Mouse (Mus musculus) brown adipose tissue, adult 24 weeks (tissue): ENCODE data around the gene Ksr2. TPM values are rescaled to one million over a fixed set of nuclear protein-coding genes. Genes with fewer than 3 reads are reported as not detected.

Experiments
- H3K27ac ChIP-seq: fragments of 200-500 bp; replicated peaks from 2 replicates; pipeline ENCODE4 v1.5.1; 2012; ENCODE audit warnings: low read depth, mild to moderate bottlenecking, low read length
- H3K4me1 ChIP-seq: fragments of 200-500 bp; 2 replicates; pipeline ENCODE4 v1.6.1; 2012; ENCODE audit warnings: low read length, mixed read lengths; ENCODE audit not compliant: control insufficient read depth, insufficient read depth, insufficient read length
- H3K4me3 ChIP-seq: fragments of 200-500 bp; 2 replicates; pipeline ENCODE4 v1.5.1; 2012; ENCODE audit warnings: low read depth, mild to moderate bottlenecking, low read length, moderate library complexity; ENCODE audit not compliant: insufficient read depth
- polyA plus RNA-seq: library from polyadenylated mRNA; stranded (reverse); fragments of >200 nt; gene quantifications from 2 replicates; pipeline ENCODE4 v1.2.4, GENCODE M21; 2012; ENCODE audit not compliant: missing spikeins, insufficient read depth, insufficient read length

The Ksr2 gene
- polyA plus RNA-seq, 1 experiment = not detected

- H3K4me1 ChIP-seq = no peaks in the 10 kb centered on the region
- no peak overlapping the region for H3K27ac ChIP-seq
- H3K4me3 ChIP-seq = no peak overlapping the region
Measured at GRCm38 (mm10) chr5:117486092-117486491, 72.3 kb downstream of the Ksr2 start.

- Histone ChIP-seq H3K4me3 (no peak overlapping the region), H3K27ac (no peak overlapping the region), H3K4me1 (no peaks in the 10 kb centered on the region)
Measured at GRCm38 (mm10) chr5:117488155-117488554, 74.4 kb downstream of the Ksr2 start.

- H3K27ac ChIP-seq = no peak overlapping the region
- H3K4me1 ChIP-seq = no peaks in the 10 kb centered on the region
- no peak overlapping the region for H3K4me3 ChIP-seq
Measured at GRCm38 (mm10) chr5:117488670-117489325, 75.0 kb downstream of the Ksr2 start.

- Histone ChIP-seq H3K27ac (no peak overlapping the region), H3K4me1 (no peaks in the 10 kb centered on the region), H3K4me3 (no peak overlapping the region)
Measured at GRCm38 (mm10) chr5:117492933-117493863, 79.4 kb downstream of the Ksr2 start.

- Histone ChIP-seq H3K4me1 (no peaks in the 10 kb centered on the region), H3K4me3 (no peak overlapping the region), H3K27ac (no peak overlapping the region)
Measured at GRCm38 (mm10) chr5:117493947-117494346, 80.1 kb downstream of the Ksr2 start.

GRCm38 (mm10) chr5:117497084-117497483, 83.3 kb downstream of the Ksr2 start:
- Histone ChIP-seq H3K4me1 (no peaks in the 10 kb centered on the region), H3K4me3 (no peak overlapping the region), H3K27ac (no peak overlapping the region)

- H3K27ac ChIP-seq = no peak overlapping the region
- no peaks in the 10 kb centered on the region for H3K4me1 ChIP-seq
- no peak overlapping the region for H3K4me3 ChIP-seq
Measured at GRCm38 (mm10) chr5:117502611-117503010, 88.8 kb downstream of the Ksr2 start.

- Histone ChIP-seq H3K27ac (no peak overlapping the region), H3K4me1 (no peaks in the 10 kb centered on the region), H3K4me3 (no peak overlapping the region)
Measured at GRCm38 (mm10) chr5:117504431-117504830, 90.6 kb downstream of the Ksr2 start.

- H3K4me1 ChIP-seq = no peaks in the 10 kb centered on the region
- no peak overlapping the region for H3K4me3 ChIP-seq
- H3K27ac ChIP-seq = no peak overlapping the region
Measured at GRCm38 (mm10) chr5:117505204-117505603, 91.4 kb downstream of the Ksr2 start.

GRCm38 (mm10) chr5:117505769-117506168, 92.0 kb downstream of the Ksr2 start:
- no peak overlapping the region for H3K4me3 ChIP-seq
- no peaks in the 10 kb centered on the region for H3K4me1 ChIP-seq

GRCm38 (mm10) chr5:117506406-117506805, 92.6 kb downstream of the Ksr2 start:
- Histone ChIP-seq H3K4me3 (no peak overlapping the region), H3K4me1 (no peaks in the 10 kb centered on the region), H3K27ac (no peak overlapping the region)

More at GRCm38 (mm10) chr5:117505769-117506168, 92.0 kb downstream of the Ksr2 start:
- no peak overlapping the region for H3K27ac ChIP-seq

- H3K4me3 ChIP-seq = no peak overlapping the region
- no peak overlapping the region for H3K27ac ChIP-seq
- H3K4me1 ChIP-seq = no peaks in the 10 kb centered on the region
Measured at GRCm38 (mm10) chr5:117509511-117510375, 95.9 kb downstream of the Ksr2 start.

- H3K4me1 ChIP-seq = no peaks in the 10 kb centered on the region
Measured at GRCm38 (mm10) chr5:117510864-117511263, 97.1 kb downstream of the Ksr2 start.

GRCm38 (mm10) chr5:117515396-117515795, 101.6 kb downstream of the Ksr2 start:
- H3K4me3 ChIP-seq = no peak overlapping the region
- H3K4me1 ChIP-seq = no peaks in the 10 kb centered on the region
- no peak overlapping the region for H3K27ac ChIP-seq

More at GRCm38 (mm10) chr5:117510864-117511263, 97.1 kb downstream of the Ksr2 start:
- no peak overlapping the region for H3K4me3 ChIP-seq
- no peak overlapping the region for H3K27ac ChIP-seq

GRCm38 (mm10) chr5:117515861-117516260, 102.1 kb downstream of the Ksr2 start:
- H3K4me3 ChIP-seq = no peak overlapping the region
- H3K4me1 ChIP-seq = no peaks in the 10 kb centered on the region
- H3K27ac ChIP-seq = no peak overlapping the region
